Mouse (Mus musculus) G1E (cell line): ENCODE measurements at regions not wholly inside any gene's neighbourhood (a gene's known extent, or its start where the extent isn't known, plus 50 kb on each side); places are given as distances from the start of the nearest gene placed in this dataset.

ENCODE experiments used
- CTCF ChIP-seq: IDR thresholded peaks from 2 replicates; pipeline ENCODE4 v1.5.1; 2012; ENCODE audit warnings: low read depth, low read length, inconsistent platforms, mixed read lengths
- GATA1 ChIP-seq: IDR thresholded peaks from 2 replicates; pipeline ENCODE4 v1.6.1; 2012; ENCODE audit warnings: borderline replicate concordance, low read length, inconsistent platforms, mixed read lengths

GRCm38 (mm10) chr7:136073265-136073799 lies 357.2 kb upstream of the Mki67 start:
- TF ChIP-seq CTCF = no peak
- TF ChIP-seq GATA1 = no peak
